Mouse (Mus musculus) retina, adult 2 months (tissue): ENCODE measurements around the gene Ddx52.

Experiments used
- DNase-seq: peaks from one replicate; pipeline ENCODE4 v3.0.0-alpha.2; 2012; ENCODE audit warnings: low read depth, low spot score

Gene Ddx52

DNA sequence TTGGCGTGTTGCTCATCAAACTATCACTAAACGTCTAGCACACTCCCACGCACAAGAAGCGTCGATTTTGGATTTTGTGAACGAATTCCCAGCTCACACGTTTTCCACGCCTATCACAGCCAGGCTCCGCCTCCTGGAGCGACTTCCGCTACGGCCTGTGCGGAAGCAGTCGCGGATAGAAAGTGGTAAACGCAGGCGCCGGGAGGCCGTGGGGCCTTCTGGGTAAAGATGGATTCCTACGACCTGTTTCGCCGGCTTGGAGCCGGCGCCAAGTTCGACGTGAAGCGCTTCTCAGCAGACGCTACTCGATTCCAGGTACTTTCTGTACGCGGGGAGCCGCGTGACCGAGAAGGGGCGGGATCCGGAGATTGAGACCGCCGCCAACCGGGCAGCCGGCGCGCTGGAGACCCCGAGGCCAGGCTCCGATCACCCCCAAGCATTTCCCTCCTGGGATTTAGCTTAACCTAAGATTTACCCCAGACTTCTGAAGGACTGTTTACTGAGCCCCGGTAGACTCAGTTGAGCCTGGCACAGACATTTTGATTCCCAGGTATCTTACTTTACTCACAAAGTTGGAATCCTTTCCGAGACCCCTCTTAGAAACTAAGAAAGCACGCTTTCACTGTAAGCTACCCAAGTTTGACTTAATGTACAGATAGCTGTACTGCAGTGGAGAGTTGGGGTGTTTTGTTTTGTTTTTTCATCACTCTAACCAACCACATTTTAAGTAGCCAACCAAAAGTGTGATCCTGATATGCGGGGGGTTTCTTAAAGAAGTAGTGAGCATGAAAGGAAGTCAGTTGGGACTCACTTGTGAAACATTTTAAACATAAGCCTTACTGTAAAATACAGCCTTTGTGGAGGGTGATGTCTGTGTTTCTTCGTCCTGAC lies at the start of gene Ddx52:
Ddx52 (plus strand) TSS at position 113 of the 891 bp plus-strand sequence.
- peak; percentile 76 for DNase-seq

DNA sequence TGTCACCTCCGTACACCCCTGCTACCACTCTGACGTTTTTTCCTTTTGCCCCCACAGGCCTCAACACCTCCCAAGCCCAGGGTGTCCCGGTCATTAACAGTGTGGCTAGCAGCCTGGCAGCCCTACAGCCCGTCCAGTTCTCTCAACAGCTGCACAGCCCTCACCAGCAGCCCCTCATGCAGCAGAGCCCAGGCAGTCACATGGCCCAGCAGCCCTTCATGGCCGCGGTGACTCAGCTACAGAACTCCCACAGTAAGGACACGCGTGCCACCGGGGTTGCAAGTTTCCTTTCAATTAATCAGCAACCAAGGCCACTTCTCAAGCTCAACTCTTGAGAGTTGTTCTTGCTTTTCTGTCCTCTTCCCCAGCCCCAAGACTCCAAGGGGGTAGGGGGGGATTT lies 48.5 kb upstream of the Ddx52 start:
- no peak for DNase-seq

DNA sequence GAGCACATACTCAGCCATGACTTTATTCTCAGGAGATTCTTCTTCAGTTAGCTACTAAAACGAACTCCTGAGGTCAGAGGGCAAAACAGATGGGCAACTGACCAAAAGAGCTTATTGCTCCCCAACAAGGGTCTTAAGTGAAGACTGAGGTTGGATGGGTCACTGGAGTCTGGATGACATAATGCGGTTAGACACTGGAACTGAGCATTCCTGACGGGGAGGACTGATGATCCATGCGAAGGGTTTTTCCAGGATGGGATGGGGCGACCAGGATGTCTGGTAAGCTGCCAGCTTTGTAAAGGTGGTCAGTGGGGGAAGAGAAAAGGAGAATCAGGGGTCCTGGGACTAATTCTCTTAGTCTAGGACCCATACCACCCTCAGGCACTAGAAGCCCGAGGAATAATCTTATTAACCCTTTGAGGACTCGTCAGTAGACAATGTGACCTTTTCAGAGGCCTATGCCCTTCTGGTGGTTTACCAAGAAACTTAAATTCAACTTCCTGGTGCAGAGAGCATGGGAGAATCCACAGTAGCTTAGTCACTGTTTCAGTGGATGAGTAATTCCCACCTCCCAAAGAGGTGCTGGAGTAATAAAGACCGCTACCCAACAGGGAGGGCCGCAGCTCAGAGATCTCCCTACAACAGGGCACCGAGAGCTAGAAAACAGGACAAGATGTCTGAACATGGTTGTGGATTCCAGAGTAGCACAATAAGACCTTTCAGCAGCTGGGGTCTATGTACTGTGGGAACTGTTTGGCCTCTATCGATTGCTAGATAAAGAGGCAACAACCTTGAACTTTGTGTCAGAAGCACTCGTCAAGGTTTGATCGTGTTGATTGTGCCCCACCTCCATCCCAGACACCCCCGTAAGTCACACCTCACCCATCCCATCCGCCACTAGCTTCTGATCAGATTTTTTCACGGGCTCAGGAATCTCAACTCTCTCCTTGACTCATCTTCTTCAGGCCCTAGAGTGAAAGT lies 45.1 kb upstream of the Ddx52 start:
- no peak for DNase-seq

GRCm38 (mm10) chr11:83897569-83897968 lies 44.3 kb upstream of the Ddx52 start:
- no peak for DNase-seq

GRCm38 (mm10) chr11:83902812-83903211 lies 39.0 kb upstream of the Ddx52 start:
- no peak for DNase-seq

DNA sequence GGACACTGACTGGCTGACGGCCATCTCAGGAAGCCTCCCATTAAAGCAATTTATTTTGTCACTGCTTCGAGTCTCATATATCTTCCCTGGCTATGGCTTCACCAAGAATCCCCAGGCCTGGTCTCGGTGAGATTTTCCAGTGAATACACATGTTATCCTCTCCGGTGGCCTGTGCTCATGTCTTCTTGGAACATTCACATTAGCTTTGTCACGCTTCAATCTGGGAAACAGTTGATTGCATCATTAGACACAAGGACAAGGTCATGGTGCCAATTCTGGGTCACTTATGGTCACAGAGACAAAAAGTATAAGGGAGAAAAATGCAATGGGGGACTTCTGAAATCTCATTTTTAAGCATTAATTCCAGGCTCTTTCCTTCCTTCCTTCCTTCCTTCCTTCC lies 36.1 kb upstream of the Ddx52 start:
- DNase-seq = no peak

GRCm38 (mm10) chr11:83908376-83908775 lies 33.5 kb upstream of the Ddx52 start:
- DNase-seq = no peak

DNA sequence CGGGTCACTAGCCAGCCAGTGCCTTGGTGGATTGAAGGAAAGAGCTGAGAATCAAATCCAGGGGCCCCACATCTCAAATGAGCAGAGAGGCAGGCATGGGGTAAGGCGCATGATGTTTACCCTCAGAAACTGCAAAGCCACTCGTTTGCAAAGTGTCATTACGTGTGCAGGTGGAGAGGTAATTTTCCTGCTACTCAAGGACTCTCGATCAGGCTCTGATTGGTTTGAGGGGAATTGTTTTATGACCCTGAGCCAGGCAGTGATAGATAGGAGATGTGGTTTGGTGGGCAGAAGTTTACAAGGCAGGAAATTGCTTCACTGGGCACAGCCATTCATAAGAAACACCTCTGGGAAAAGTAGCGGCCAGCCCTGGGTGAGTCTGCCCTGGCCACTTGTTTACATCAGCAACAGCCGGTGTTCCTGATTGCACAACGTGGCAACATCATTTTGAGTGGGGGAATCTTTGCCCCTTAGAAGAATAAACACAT lies 28.0 kb upstream of the Ddx52 start:
- no peak for DNase-seq

- DNase-seq = no peak
Observed at GRCm38 (mm10) chr11:83914501-83914900, 27.4 kb upstream of the Ddx52 start.

- DNase-seq = no peak
Observed at GRCm38 (mm10) chr11:83922600-83922999, 19.3 kb upstream of the Ddx52 start.

DNA sequence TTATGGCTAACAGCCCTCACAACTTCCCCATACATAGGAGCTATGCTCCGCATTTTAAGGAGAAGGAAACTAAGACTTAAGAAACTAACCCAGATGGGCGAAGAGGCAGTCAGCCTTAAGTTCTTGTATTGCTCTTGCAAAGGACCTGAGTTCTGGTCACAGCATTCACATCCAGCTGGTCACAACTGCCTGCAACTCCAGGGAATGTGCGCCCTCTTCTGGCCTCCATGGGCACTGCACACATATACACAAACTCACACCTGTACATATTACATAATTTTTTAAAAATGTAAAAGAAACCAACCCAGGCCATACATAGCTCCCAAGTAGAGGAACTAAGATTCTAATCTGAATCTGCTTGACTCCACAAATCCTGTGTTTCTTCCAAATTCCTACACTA lies 14.8 kb upstream of the Ddx52 start:
- DNase-seq = no peak

DNA sequence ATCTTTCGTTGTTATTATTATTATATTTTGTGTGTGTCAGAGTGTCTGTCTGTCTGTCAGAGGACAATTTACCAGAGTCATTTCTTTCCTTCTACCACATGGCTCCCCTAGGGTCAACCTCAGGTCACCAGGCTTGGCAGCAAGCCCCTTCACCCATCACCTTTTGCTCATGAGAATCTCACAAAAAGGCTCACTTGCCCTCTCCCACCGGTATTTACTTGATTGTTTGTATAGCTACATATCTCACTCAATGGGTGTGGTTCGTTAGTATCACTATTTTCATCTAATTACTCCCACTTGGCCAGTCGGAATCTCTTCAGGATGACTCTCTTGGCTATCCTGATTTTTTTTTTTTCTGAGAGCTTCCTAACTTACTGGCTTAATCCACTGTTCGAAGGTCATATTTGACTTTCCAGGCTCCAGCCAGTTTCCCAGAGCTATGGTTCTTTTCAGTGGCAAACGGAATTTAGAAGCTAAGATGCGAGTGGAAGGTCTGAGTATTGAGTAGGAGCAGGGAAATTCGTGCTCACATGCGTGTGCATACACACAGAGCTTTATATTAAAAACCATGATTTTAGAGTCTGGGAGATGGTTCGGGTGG lies 9.3 kb upstream of the Ddx52 start:
- no peak for DNase-seq

DNA sequence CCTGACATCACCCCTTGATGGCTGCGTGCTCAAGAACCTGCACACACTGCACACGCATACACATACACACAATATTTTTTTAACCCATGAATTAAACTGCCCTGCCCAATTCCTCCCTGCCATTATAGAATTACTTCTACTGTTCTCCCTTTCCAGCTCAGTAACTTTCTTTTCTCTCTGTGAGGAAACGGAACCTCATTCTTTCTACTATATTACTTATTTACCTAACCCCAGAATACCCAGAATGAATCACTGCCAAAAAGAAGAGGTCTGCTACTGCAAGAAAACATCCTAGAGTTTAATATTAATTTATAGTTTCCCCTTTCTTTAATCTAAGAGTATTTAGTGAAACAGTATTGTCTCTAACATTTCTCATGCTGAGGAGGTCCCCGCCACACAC lies 8.5 kb upstream of the Ddx52 start:
- DNase-seq = no peak

DNA sequence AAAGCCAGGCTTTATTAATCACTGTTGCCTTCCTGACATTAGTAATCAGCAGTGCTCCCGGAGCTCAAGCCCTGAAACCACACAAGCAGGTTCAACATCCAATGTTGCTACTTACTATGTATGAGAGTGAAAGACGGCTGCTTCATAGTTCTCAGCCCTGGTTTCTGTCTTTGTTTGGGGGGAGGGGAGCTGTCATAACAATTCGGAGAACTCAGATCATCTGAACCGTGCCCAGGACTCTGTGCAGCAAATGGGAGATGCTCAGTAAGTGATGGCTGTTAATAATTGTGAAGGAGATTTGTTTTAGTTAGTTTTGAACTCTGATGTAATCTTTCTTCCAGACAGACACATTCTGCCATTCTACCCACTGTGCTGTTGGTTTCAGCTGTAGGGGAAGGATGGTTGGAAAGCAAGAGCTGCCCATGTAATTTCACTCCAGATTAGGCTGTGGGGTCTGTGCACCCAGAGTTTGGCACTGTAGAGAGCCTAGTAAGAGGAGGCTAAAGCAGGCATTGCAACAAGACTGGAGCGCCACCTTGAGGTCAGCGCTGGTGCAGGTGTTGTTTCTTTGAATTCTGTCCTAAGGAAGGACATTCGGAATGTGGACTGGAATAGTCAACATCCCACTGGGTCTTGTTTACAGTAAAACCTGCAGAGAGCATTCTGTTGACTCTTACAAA lies 5.7 kb upstream of the Ddx52 start:
- DNase-seq = peak; percentile 36

DNA sequence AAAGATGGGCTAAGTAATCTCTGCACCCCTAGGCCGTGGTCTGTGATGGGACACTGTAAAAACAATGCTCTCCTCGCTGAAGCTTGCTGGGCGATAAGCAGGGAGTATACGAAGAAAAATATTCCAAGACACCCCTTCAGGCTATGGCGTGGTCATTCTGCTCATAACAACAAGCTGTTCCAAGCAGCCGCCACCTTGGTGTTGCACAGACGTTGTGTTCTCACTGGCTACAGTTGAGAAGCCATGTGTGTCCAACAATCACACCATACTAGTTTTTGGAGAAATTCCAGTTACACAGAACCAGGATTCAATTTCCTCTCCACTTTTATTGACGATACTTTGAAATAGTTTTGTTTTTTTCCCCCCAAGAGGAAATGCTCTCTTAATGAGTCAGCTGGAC lies 3.3 kb upstream of the Ddx52 start:
- no peak for DNase-seq

- no peak for DNase-seq
Observed at GRCm38 (mm10) chr11:83956822-83957221, 15.0 kb downstream of the Ddx52 start.

GRCm38 (mm10) chr11:83961983-83962382 lies 20.1 kb downstream of the Ddx52 start:
- DNase-seq = no peak

- DNase-seq = peak; percentile 71
Observed at GRCm38 (mm10) chr11:83963991-83964921, 22.4 kb downstream of the Ddx52 start, which contains the start of gene Synrg. Gene Synrg, plus strand, starts transcription at chr11:83964428.

DNA sequence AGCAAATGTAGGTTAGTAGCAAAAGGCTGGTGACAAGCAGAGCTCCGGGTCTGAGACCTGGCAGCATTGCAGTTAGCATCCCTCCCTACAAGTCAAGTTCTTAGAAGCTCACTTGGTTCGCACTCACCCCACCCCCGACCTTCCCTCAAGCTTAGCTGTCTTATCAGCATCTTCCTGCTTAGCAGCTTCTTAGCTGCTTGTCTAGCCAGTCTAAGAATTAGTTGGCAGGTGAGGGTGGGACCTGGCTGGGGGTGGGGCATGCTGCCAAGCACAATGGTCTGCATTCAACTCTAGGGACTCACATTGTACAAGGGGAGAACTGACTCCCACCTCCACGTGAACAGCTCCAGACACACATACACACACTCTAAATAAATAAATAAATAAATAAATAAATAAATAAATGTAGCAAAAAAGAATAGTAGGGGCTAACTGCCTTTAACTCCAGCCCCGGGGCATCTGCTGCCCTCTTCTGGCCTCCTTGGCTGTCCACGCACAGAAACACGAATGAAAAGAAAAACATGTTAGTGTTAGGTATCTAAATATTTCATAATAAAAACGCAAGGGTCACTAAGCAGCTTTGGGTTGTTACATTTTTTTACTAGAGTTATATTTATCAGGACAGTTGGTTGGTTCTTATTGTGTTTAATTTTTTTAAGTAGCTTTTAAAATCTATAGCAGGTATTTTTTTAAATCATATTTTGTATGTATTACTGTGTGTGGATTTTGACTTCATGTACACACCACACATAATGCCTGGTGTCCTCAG lies 25.8 kb downstream of the Ddx52 start:
- DNase-seq = peak; percentile 56
